13 mouse cellular contexts compared by ENCODE assay signal in genomic region chr13:52777396-52778034, GRCm38 (mm10).
DNase-seq lines count a peak whose midpoint lies in the region; ATAC-seq and TF ChIP-seq lines count a peak whose summit lies in the region.
"Had no signal": no experiment of that assay in that cellular context is flagged by ENCODE, and none has a peak within 500 bp of the region (broad histone marks: within the 10 kb centered on the region; RNA-seq: fewer than 3 reads in every experiment).

No protein-coding gene starts in this region.

- H3K9me3 ChIP-seq in intestine, embryonic 15.5 days, result no peaks in the 10 kb centered on the region
- no peaks in the 10 kb centered on the region for H3K9me3 ChIP-seq in intestine, postnatal 0 days (ENCODE audit: control insufficient read depth)
- H3K9me3 ChIP-seq in forebrain, embryonic 11.5 days (ENCODE audit: control insufficient read depth, low read length), result no peaks in the 10 kb centered on the region
- H3K9me3 ChIP-seq: kidney, embryonic 15.5 days; midbrain, embryonic 13.5 days had no signal

- ATAC-seq in intestine, embryonic 15.5 days, result 0 out of 2 replicates have a peak, but pooled peaks have one; percentile 34
- no peak for ATAC-seq in intestine, postnatal 0 days
- ATAC-seq in common myeloid progenitor, adult 5-6 weeks (replicated peaks; ENCODE audit: low read depth, poor library complexity, severe bottlenecking), result peak; percentile 95
- no peak for ATAC-seq in forebrain, embryonic 11.5 days (replicated peaks; ENCODE audit: low FRiP score)
- ATAC-seq: midbrain, embryonic 13.5 days had no signal

- H3K36me3 ChIP-seq in intestine, embryonic 15.5 days, result no peaks in the 10 kb centered on the region
- H3K36me3 ChIP-seq in intestine, postnatal 0 days (ENCODE audit: control insufficient read depth, insufficient read depth), result no peaks in the 10 kb centered on the region
- no peaks in the 10 kb centered on the region for H3K36me3 ChIP-seq in forebrain, embryonic 11.5 days (ENCODE audit: control insufficient read depth, insufficient read depth, low read length)
- H3K36me3 ChIP-seq: G1E; kidney, embryonic 15.5 days; midbrain, embryonic 13.5 days had no signal

- no peak overlapping the region for H3K4me2 ChIP-seq in intestine, embryonic 15.5 days (replicated peaks)
- no peak overlapping the region for H3K4me2 ChIP-seq in intestine, postnatal 0 days (replicated peaks; ENCODE audit: low read depth)
- no peak overlapping the region for H3K4me2 ChIP-seq in forebrain, embryonic 11.5 days (ENCODE audit: low read depth, low read length, severe bottlenecking)
- H3K4me2 ChIP-seq: kidney, embryonic 15.5 days; midbrain, embryonic 13.5 days had no signal

- DNase-seq in 416B (ENCODE audit: low read depth), result peak; percentile 91
- peak; percentile 35 to 43 for DNase-seq in heart, postnatal 10 days
- no peak for DNase-seq in layer of hippocampus, adult 9-11 months
- no peak for DNase-seq in forebrain, embryonic 11.5 days (ENCODE audit: low spot score)
- DNase-seq: adrenal gland, postnatal 25 days; cerebellum, postnatal 25 days; thymus, adult 18-20 months had no signal

- no peak for TF ChIP-seq CTCF in intestine, postnatal 0 days (IDR thresholded peaks at IDR 0.05; ENCODE audit: low read depth)

- no peak overlapping the region for H3K27ac ChIP-seq in intestine, embryonic 15.5 days
- no peak overlapping the region for H3K27ac ChIP-seq in intestine, postnatal 0 days (ENCODE audit: low read depth, low read length)
- no peak overlapping the region for H3K27ac ChIP-seq in forebrain, embryonic 11.5 days (ENCODE audit: low read depth, low read length)
- H3K27ac ChIP-seq: kidney, embryonic 15.5 days; midbrain, embryonic 13.5 days had no signal

- WGBS in intestine, embryonic 15.5 days, result 55% methylated on average over 6 of the region's 6 CpGs
- WGBS in intestine, postnatal 0 days, result 63% methylated on average over 6 of the region's 6 CpGs
- WGBS in forebrain, embryonic 11.5 days, result 89% methylated on average over 6 of the region's 6 CpGs

- no peak overlapping the region for H3K9ac ChIP-seq in intestine, embryonic 15.5 days
- no peak overlapping the region for H3K9ac ChIP-seq in intestine, postnatal 0 days (ENCODE audit: low read depth, low read length)
- H3K9ac ChIP-seq in forebrain, embryonic 11.5 days (ENCODE audit: low read length), result no peak overlapping the region
- H3K9ac ChIP-seq: kidney, embryonic 15.5 days; midbrain, embryonic 13.5 days had no signal

- peaks cover 5% of the 10 kb centered on the region; the same call in 1 of the 2 replicates for H3K4me1 ChIP-seq in intestine, embryonic 15.5 days (replicated peaks)
- no peaks in the 10 kb centered on the region for H3K4me1 ChIP-seq in intestine, postnatal 0 days (replicated peaks; ENCODE audit: control insufficient read depth, insufficient read depth, low read length)
- no peaks in the 10 kb centered on the region for H3K4me1 ChIP-seq in forebrain, embryonic 11.5 days (replicated peaks; ENCODE audit: control insufficient read depth, insufficient read depth, low read length)
- H3K4me1 ChIP-seq: midbrain, embryonic 13.5 days had no signal

- intact Hi-C loops in heart, postnatal 10 days (cut with DNase I), result no loop called here

- H3K4me3 ChIP-seq in intestine, embryonic 15.5 days (replicated peaks), result no peak overlapping the region
- H3K4me3 ChIP-seq in intestine, postnatal 0 days (ENCODE audit: low read depth, low read length), result no peak overlapping the region
- no peak overlapping the region for H3K4me3 ChIP-seq in forebrain, embryonic 11.5 days (ENCODE audit: low read depth, low read length)
- H3K4me3 ChIP-seq: kidney, embryonic 15.5 days; midbrain, embryonic 13.5 days had no signal

- no peaks in the 10 kb centered on the region for H3K27me3 ChIP-seq in intestine, embryonic 15.5 days (replicated peaks)
- no peaks in the 10 kb centered on the region for H3K27me3 ChIP-seq in intestine, postnatal 0 days (replicated peaks; ENCODE audit: control insufficient read depth, insufficient read depth, low read length)
- H3K27me3 ChIP-seq in forebrain, embryonic 11.5 days (ENCODE audit: control insufficient read depth, insufficient read depth, low read length), result no peaks in the 10 kb centered on the region
- H3K27me3 ChIP-seq: kidney, embryonic 15.5 days; midbrain, embryonic 13.5 days had no signal

Comparison
In these comparisons a context has a peak if more than half of its experiments do, and no peak if none do; other contexts are left out.
1. ATAC-seq: peak in intestine, embryonic 15.5 days (single experiment) and common myeloid progenitor, adult 5-6 weeks (single experiment); none in intestine, postnatal 0 days (single experiment) and forebrain, embryonic 11.5 days (single experiment).
2. DNase-seq: peak in 416B (single experiment) and heart, postnatal 10 days (2 of 2); none in layer of hippocampus, adult 9-11 months (single experiment) and forebrain, embryonic 11.5 days (single experiment).